Mouse (Mus musculus): ENCODE measurements around the gene Mmp9. TPM values are rescaled to one million over a fixed set of nuclear protein-coding genes. Genes with fewer than 3 reads are reported as not detected.
A peak's percentile ranks its signal among the peaks of the same experiment; 100 is the strongest.

Gene Mmp9
- polyA plus RNA-seq, 1 experiment from 2014 or later, result 1.9 TPM

- DNase-seq (ENCODE audit: low spot score) (no peak), ATAC-seq (replicated peaks; ENCODE audit: low FRiP score) (no peak)
- no peak overlapping the region for H3K4me2 ChIP-seq
- no peaks in the 10 kb centered on the region; the same call in 1 of the 2 replicates for H3K27me3 ChIP-seq (replicated peaks; ENCODE audit: control insufficient read depth, insufficient read depth, low read length)
- 58% methylated on average over 14 of the region's 14 CpGs for WGBS
- H3K9ac ChIP-seq (ENCODE audit: low read depth, low read length), result no peak overlapping the region
- H3K4me1 ChIP-seq (replicated peaks; ENCODE audit: control insufficient read depth, insufficient read depth, low read length), result no peaks in the 10 kb centered on the region
- H3K9me3 ChIP-seq (ENCODE audit: control insufficient read depth, low read length), result no peaks in the 10 kb centered on the region
- no peak overlapping the region for H3K27ac ChIP-seq (ENCODE audit: low read depth, low read length)
- no peaks in the 10 kb centered on the region for H3K36me3 ChIP-seq (ENCODE audit: control insufficient read depth, insufficient read depth, low read length)
- no peak overlapping the region for H3K4me3 ChIP-seq (ENCODE audit: low read depth, low read length)
These were observed 45.9 kb downstream of the Mmp9 start for GRCm38 (mm10) chr2:164986371-164987027.

GRCm38 (mm10) chr2:164988777-164989176 is 48.2 kb downstream of the Mmp9 start:
- Histone ChIP-seq H3K27ac (ENCODE audit: low read depth, low read length) (no peak overlapping the region), H3K4me3 (ENCODE audit: low read depth, low read length) (no peak overlapping the region), H3K9ac (ENCODE audit: low read depth, low read length) (no peak overlapping the region), H3K9me3 (ENCODE audit: control insufficient read depth, low read length) (no peaks in the 10 kb centered on the region), H3K36me3 (ENCODE audit: control insufficient read depth, insufficient read depth, low read length) (no peaks in the 10 kb centered on the region), H3K4me2 (no peak overlapping the region), H3K27me3 (replicated peaks; ENCODE audit: control insufficient read depth, insufficient read depth, low read length) (no peaks in the 10 kb centered on the region; the same call in 1 of the 2 replicates), H3K4me1 (replicated peaks; ENCODE audit: control insufficient read depth, insufficient read depth, low read length) (no peaks in the 10 kb centered on the region)
- no peak for ATAC-seq (replicated peaks; ENCODE audit: low FRiP score)
- DNase-seq (ENCODE audit: low spot score), result no peak
- 56% methylated on average over 13 of the region's 13 CpGs for WGBS

GRCm38 (mm10) chr2:164991111-164991510 is 50.5 kb downstream of the Mmp9 start:
- Histone ChIP-seq H3K4me3 (ENCODE audit: low read depth, low read length) (no peak overlapping the region), H3K9me3 (ENCODE audit: control insufficient read depth, low read length) (no peaks in the 10 kb centered on the region), H3K36me3 (ENCODE audit: control insufficient read depth, insufficient read depth, low read length) (no peaks in the 10 kb centered on the region), H3K4me1 (replicated peaks; ENCODE audit: control insufficient read depth, insufficient read depth, low read length) (no peaks in the 10 kb centered on the region), H3K4me2 (no peak overlapping the region), H3K9ac (ENCODE audit: low read depth, low read length) (no peak overlapping the region), H3K27me3 (replicated peaks; ENCODE audit: control insufficient read depth, insufficient read depth, low read length) (peaks cover 14% of the 10 kb centered on the region), H3K27ac (ENCODE audit: low read depth, low read length) (no peak overlapping the region)
- 63% methylated on average over 3 of the region's 3 CpGs for WGBS
- no peak for ATAC-seq (replicated peaks; ENCODE audit: low FRiP score)
- DNase-seq (ENCODE audit: low spot score), result no peak

- no peaks in the 10 kb centered on the region for H3K4me1 ChIP-seq (replicated peaks; ENCODE audit: control insufficient read depth, insufficient read depth, low read length)
- peaks cover 21% of the 10 kb centered on the region for H3K27me3 ChIP-seq (replicated peaks; ENCODE audit: control insufficient read depth, insufficient read depth, low read length)
- no peaks in the 10 kb centered on the region for H3K9me3 ChIP-seq (ENCODE audit: control insufficient read depth, low read length)
- H3K36me3 ChIP-seq (ENCODE audit: control insufficient read depth, insufficient read depth, low read length), result no peaks in the 10 kb centered on the region
- no peak overlapping the region for H3K4me2 ChIP-seq
- no peak for DNase-seq (ENCODE audit: low spot score)
- H3K4me3 ChIP-seq (ENCODE audit: low read depth, low read length), result no peak overlapping the region
- H3K9ac ChIP-seq (ENCODE audit: low read depth, low read length), result no peak overlapping the region
- H3K27ac ChIP-seq (ENCODE audit: low read depth, low read length), result no peak overlapping the region
- WGBS, result 37% methylated on average over 10 of the region's 10 CpGs
- no peak for ATAC-seq (replicated peaks; ENCODE audit: low FRiP score)
These were observed 51.2 kb downstream of the Mmp9 start for GRCm38 (mm10) chr2:164991808-164992207.

- peaks cover 44% of the 10 kb centered on the region for H3K27me3 ChIP-seq (replicated peaks; ENCODE audit: control insufficient read depth, insufficient read depth, low read length)
- no peak overlapping the region for H3K4me2 ChIP-seq
- no peak overlapping the region for H3K4me3 ChIP-seq (ENCODE audit: low read depth, low read length)
- H3K36me3 ChIP-seq (ENCODE audit: control insufficient read depth, insufficient read depth, low read length), result no peaks in the 10 kb centered on the region
- no peak overlapping the region for H3K27ac ChIP-seq (ENCODE audit: low read depth, low read length)
- no peak for DNase-seq (ENCODE audit: low spot score)
- H3K4me1 ChIP-seq (replicated peaks; ENCODE audit: control insufficient read depth, insufficient read depth, low read length), result 0 out of 2 replicates have a peak, but pooled peaks cover 2% of the 10 kb centered on the region
- 88% methylated on average over 11 of the region's 11 CpGs for WGBS
- ATAC-seq (replicated peaks; ENCODE audit: low FRiP score), result no peak
- H3K9ac ChIP-seq (ENCODE audit: low read depth, low read length), result no peak overlapping the region
- H3K9me3 ChIP-seq (ENCODE audit: control insufficient read depth, low read length), result no peaks in the 10 kb centered on the region
These were observed 53.6 kb downstream of the Mmp9 start for GRCm38 (mm10) chr2:164994156-164994555.

GRCm38 (mm10) chr2:164994659-164995428 is 54.3 kb downstream of the Mmp9 start:
- peaks cover 47% of the 10 kb centered on the region for H3K27me3 ChIP-seq (replicated peaks; ENCODE audit: control insufficient read depth, insufficient read depth, low read length)
- H3K4me3 ChIP-seq (ENCODE audit: low read depth, low read length), result no peak overlapping the region
- 0 out of 2 replicates have a peak, but pooled peaks cover 2% of the 10 kb centered on the region for H3K4me1 ChIP-seq (replicated peaks; ENCODE audit: control insufficient read depth, insufficient read depth, low read length)
- 52% methylated on average over 21 of the region's 21 CpGs for WGBS
- DNase-seq (ENCODE audit: low spot score) (no peak), ATAC-seq (replicated peaks; ENCODE audit: low FRiP score) (no peak)
- no peak overlapping the region for H3K9ac ChIP-seq (ENCODE audit: low read depth, low read length)
- H3K4me2 ChIP-seq, result no peak overlapping the region
- peaks cover under 1% of the 10 kb centered on the region; the same call in 1 of the 2 replicates for H3K36me3 ChIP-seq (ENCODE audit: control insufficient read depth, insufficient read depth, low read length)
- H3K27ac ChIP-seq (ENCODE audit: low read depth, low read length), result no peak overlapping the region
- no peaks in the 10 kb centered on the region for H3K9me3 ChIP-seq (ENCODE audit: control insufficient read depth, low read length)

- DNase-seq (ENCODE audit: low spot score), result no peak
- H3K4me3 ChIP-seq (ENCODE audit: low read depth, low read length), result no peak overlapping the region
- H3K4me2 ChIP-seq, result no peak overlapping the region
- peaks cover 50% of the 10 kb centered on the region for H3K27me3 ChIP-seq (replicated peaks; ENCODE audit: control insufficient read depth, insufficient read depth, low read length)
- no peak for ATAC-seq (replicated peaks; ENCODE audit: low FRiP score)
- 72% methylated on average over 11 of the region's 11 CpGs for WGBS
- no peak overlapping the region for H3K9ac ChIP-seq (ENCODE audit: low read depth, low read length)
- 0 out of 2 replicates have a peak, but pooled peaks cover 2% of the 10 kb centered on the region for H3K4me1 ChIP-seq (replicated peaks; ENCODE audit: control insufficient read depth, insufficient read depth, low read length)
- H3K27ac ChIP-seq (ENCODE audit: low read depth, low read length), result no peak overlapping the region
- peaks cover 8% of the 10 kb centered on the region; the same call in 1 of the 2 replicates for H3K36me3 ChIP-seq (ENCODE audit: control insufficient read depth, insufficient read depth, low read length)
- no peaks in the 10 kb centered on the region for H3K9me3 ChIP-seq (ENCODE audit: control insufficient read depth, low read length)
These were observed 55.4 kb downstream of the Mmp9 start for GRCm38 (mm10) chr2:164995976-164996375.

- DNase-seq (ENCODE audit: low spot score), result no peak
- no peak for ATAC-seq (replicated peaks; ENCODE audit: low FRiP score)
- H3K4me3 ChIP-seq (ENCODE audit: low read depth, low read length), result peak overlapping the region; percentile 29
- H3K9me3 ChIP-seq (ENCODE audit: control insufficient read depth, low read length), result no peaks in the 10 kb centered on the region
- 12% methylated on average over 49 of the region's 49 CpGs for WGBS
- peaks cover 17% of the 10 kb centered on the region for H3K36me3 ChIP-seq (ENCODE audit: control insufficient read depth, insufficient read depth, low read length)
- H3K4me2 ChIP-seq, result peak overlapping the region; percentile 55
- peaks cover 50% of the 10 kb centered on the region for H3K27me3 ChIP-seq (replicated peaks; ENCODE audit: control insufficient read depth, insufficient read depth, low read length)
- H3K9ac ChIP-seq (ENCODE audit: low read depth, low read length), result no peak overlapping the region
- no peak overlapping the region for H3K27ac ChIP-seq (ENCODE audit: low read depth, low read length)
- 0 out of 2 replicates have a peak, but pooled peaks cover 2% of the 10 kb centered on the region for H3K4me1 ChIP-seq (replicated peaks; ENCODE audit: control insufficient read depth, insufficient read depth, low read length)
These were observed 56.5 kb downstream of the Mmp9 start for GRCm38 (mm10) chr2:164996848-164997720.
